Mouse (Mus musculus) stomach, embryonic 14.5 days (tissue): Measurements from ENCODE around the gene Stxbp1. TPM values are rescaled to one million over a fixed set of nuclear protein-coding genes. Genes with fewer than 3 reads are reported as not detected.
"Not testable (repeated sequence)": the region's sequence is repeated elsewhere in the genome, so short reads cannot be mapped to it uniquely, and the experiment has no call there.

Experiments
- ATAC-seq: fragments of 200-750 bp; cut with Nextera tagmentation; 2 replicates; pipeline ENCODE4 v1.8.0; 2017; ENCODE audit warnings: low read depth, moderate TSS enrichment; ENCODE audit not compliant: insufficient number of reproducible peaks, insufficient read depth, low FRiP score
- H3K27ac ChIP-seq: fragments of 300-500 bp; sonication (generic); 2 replicates; pipeline ENCODE4 v1.5.1; 2014; ENCODE audit warnings: mild to moderate bottlenecking, low read length, moderate library complexity, mixed read lengths
- H3K27me3 ChIP-seq: fragments of 300-500 bp; sonication (generic); 2 replicates; pipeline ENCODE4 v1.6.1; 2014; ENCODE audit warnings: low read length, control low read depth, mixed read lengths; ENCODE audit not compliant: control insufficient read depth, insufficient read depth
- H3K36me3 ChIP-seq: fragments of 300-500 bp; sonication (generic); 2 replicates; pipeline ENCODE4 v1.6.1; 2014; ENCODE audit warnings: mild to moderate bottlenecking, control low read depth, low read length, moderate library complexity, mixed read lengths; ENCODE audit not compliant: control insufficient read depth, insufficient read depth
- H3K4me1 ChIP-seq: fragments of 300-500 bp; sonication (generic); 2 replicates; pipeline ENCODE4 v1.6.1; 2014; ENCODE audit warnings: low read length, control low read depth, mixed read lengths; ENCODE audit not compliant: control insufficient read depth, insufficient read depth
- H3K4me2 ChIP-seq: fragments of 300-500 bp; sonication (generic); replicated peaks from 2 replicates; pipeline ENCODE4 v1.6.1; 2014; ENCODE audit warnings: low read depth, low read length, control low read depth
- H3K4me3 ChIP-seq: fragments of 300-500 bp; sonication (generic); 2 replicates; pipeline ENCODE4 v1.5.1; 2014; ENCODE audit warnings: low read depth, low read length, control low read depth
- H3K9ac ChIP-seq: fragments of 300-500 bp; sonication (generic); replicated peaks from 2 replicates; pipeline ENCODE4 v1.6.1; 2014; ENCODE audit warnings: low read depth, mild to moderate bottlenecking, control low read depth, low read length, moderate library complexity, mixed read lengths
- H3K9me3 ChIP-seq: fragments of 300-500 bp; sonication (generic); 2 replicates; pipeline ENCODE4 v1.6.1; 2016; ENCODE audit warnings: low read depth, low read length, control low read depth; ENCODE audit not compliant: control insufficient read depth
- WGBS: fragments of 180-500 bp; shearing (Covaris S2); extraction: QIAGEN DNeasy Blood & Tissue Kit; methylation state at CpG from one replicate; pipeline ENCODE4 v1.1.7; 2014; 5-methylcytosine and 5-hydroxymethylcytosine counted together
- polyA plus RNA-seq: library from polyadenylated mRNA; unstranded; fragments of >200 nt; fragmentation: Nextera tagmentation; extraction: Ambion mirVana; gene quantifications from 2 replicates; pipeline ENCODE4 v1.2.1, GENCODE M21; 2014

The Stxbp1 gene
- polyA plus RNA-seq, 1 experiment from 2014 or later: 23.5 TPM

DNA sequence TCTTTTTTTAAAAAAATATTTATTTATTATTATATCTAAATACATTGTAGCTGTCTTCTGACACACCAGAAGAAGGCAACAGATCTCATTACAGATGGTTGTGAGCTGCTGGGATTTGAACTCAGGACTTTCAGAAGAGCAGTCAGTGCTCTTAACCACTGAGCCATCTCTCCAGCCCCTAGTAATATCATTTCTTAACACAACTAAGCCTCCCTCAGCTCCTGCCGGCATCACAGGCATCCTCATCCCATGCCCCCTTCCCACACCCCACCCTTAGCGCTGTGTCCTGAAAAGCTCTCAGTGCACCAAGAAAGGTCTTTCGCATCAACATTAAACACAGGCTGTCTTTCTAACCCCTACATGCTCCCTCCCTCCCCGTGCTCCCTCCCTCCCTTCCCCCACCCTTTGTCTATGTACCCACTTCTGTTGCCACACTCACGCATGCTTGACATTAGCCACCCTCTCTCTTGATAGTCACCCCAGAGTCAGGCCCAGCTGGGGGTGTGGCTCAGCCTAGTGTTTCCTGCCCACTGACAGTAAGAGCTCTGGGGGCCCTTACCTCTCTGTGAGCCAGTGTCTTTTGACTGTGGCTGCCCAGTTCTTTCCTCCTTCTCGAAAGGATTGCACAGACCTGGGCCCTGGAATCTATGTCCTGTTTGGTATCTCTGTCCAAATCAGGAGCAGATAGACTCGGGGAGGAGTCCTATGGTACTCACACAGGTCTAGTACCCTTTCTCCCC is 8.2 kb upstream of the Stxbp1 start:
- Histone ChIP-seq H3K27me3 (no peaks in the 10 kb centered on the region), H3K4me3 (no peak overlapping the region), H3K9ac (no peak overlapping the region), H3K9me3 (no peaks in the 10 kb centered on the region), H3K4me2 (no peak overlapping the region), H3K4me1 (no peaks in the 10 kb centered on the region), H3K36me3 (no peaks in the 10 kb centered on the region), H3K27ac (no peak overlapping the region)
- no peak for ATAC-seq
- 58% methylated on average over 7 of the region's 7 CpGs for WGBS

DNA sequence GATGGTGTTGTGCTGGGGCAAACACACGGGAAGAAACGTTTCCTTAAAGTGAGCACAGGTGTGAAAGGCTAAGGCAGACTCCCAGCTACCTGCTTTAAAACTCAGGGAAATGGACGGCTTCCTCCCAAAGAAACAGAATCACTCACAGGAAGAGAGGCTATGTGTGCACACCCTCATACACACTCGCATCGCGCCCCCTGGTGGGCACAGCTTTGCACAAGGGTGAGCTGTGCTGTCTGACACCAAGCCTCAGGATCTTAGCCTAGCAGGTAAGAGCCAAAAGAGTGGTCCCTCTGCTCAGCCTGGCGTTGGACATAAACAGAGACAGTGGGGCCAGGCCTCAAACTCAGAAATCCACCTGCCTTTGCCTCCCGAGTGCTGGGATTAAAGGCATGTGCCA is 7.2 kb upstream of the Stxbp1 start:
- H3K4me3 ChIP-seq: no peak overlapping the region
- WGBS: 2% methylated on average over 8 of the region's 8 CpGs
- H3K4me1 ChIP-seq: no peaks in the 10 kb centered on the region
- H3K27ac ChIP-seq: no peak overlapping the region
- H3K4me2 ChIP-seq: no peak overlapping the region
- no peaks in the 10 kb centered on the region for H3K27me3 ChIP-seq
- no peak for ATAC-seq
- H3K9ac ChIP-seq: no peak overlapping the region
- no peaks in the 10 kb centered on the region for H3K36me3 ChIP-seq
- no peaks in the 10 kb centered on the region for H3K9me3 ChIP-seq

DNA sequence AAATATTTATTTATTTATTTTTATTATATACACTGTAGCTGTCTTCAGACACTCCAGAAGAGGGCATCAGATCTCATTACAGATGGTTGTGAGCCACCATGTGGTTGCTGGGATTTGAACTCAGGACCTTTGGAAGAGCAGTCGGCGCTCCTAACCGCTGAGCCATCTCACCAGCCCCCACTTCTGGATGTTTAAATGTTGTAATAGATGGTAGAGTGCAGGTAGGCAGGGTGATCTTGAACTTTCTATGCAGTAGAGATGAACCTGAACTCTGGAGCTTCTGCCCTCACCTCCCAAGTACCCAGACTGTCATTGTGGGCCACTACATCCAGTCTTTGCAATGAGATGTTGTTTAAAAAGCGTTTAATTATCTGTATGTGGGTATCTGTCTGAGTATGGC is 6.7 kb upstream of the Stxbp1 start:
- not testable (repeated sequence) for H3K4me1 ChIP-seq, H3K27me3 ChIP-seq, ATAC-seq, H3K4me3 ChIP-seq, H3K9me3 ChIP-seq, H3K36me3 ChIP-seq, H3K27ac ChIP-seq, H3K4me2 ChIP-seq, H3K9ac ChIP-seq
- 69% methylated on average over 4 of the region's 4 CpGs for WGBS

DNA sequence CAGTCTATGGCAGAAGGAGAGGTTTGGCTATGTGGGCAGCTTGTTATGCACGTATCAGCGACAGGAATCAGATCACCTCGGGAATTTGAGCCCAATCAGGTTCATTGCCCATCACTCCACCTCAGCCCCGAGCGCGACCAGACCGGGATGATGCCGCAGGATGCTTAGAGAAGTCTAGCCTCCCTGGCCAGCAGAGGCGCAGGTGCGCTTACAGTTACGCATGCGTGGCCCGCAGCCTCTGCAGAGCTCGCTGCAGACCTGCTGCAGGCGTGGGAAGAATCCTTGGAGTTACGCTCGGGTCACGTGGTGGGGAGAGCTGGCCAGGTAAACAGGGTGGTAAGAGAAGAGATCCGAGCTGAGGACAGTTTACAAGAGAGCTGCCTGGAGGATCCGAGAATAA is 5.1 kb upstream of the Stxbp1 start:
- H3K27ac ChIP-seq: no peak overlapping the region
- no peaks in the 10 kb centered on the region for H3K36me3 ChIP-seq
- no peak overlapping the region for H3K4me3 ChIP-seq
- H3K4me1 ChIP-seq: no peaks in the 10 kb centered on the region
- no peak for ATAC-seq
- no peaks in the 10 kb centered on the region for H3K9me3 ChIP-seq
- no peaks in the 10 kb centered on the region for H3K27me3 ChIP-seq
- H3K4me2 ChIP-seq: peak overlapping the region; percentile 10; the same call in 1 of the 2 replicates
- no peak overlapping the region; the same call in 1 of the 2 replicates for H3K9ac ChIP-seq
- 1% methylated on average over 20 of the region's 20 CpGs for WGBS

DNA sequence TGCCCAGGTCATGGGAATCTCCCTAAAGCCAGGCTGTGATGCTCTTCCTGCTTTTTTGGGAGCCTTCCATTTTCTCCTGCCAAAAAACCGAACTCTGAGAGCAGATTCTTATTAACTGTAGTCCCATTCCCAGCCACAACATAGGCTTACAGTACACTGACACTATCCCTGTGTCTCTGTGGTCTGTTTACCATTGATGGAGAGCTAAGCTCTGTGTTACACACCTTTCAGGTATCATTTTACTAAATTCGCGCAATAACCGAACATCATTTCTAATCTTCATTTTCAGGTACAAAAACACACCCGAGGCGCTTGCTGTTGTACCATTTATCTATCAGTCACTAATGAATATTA is 400 bp upstream of the Stxbp1 start:
- H3K36me3 ChIP-seq: no peaks in the 10 kb centered on the region
- no peak for ATAC-seq
- WGBS: 47% methylated on average over 6 of the region's 6 CpGs
- 0 out of 2 replicates have a peak overlapping the region, but pooled peaks have one; percentile 72 for H3K4me3 ChIP-seq
- H3K27me3 ChIP-seq: no peaks in the 10 kb centered on the region
- no peak overlapping the region for H3K9ac ChIP-seq
- peak overlapping the region; percentile 91 for H3K4me2 ChIP-seq
- 0 out of 2 replicates have a peak, but pooled peaks cover 3% of the 10 kb centered on the region for H3K4me1 ChIP-seq
- H3K27ac ChIP-seq: no peak overlapping the region
- no peaks in the 10 kb centered on the region for H3K9me3 ChIP-seq

DNA sequence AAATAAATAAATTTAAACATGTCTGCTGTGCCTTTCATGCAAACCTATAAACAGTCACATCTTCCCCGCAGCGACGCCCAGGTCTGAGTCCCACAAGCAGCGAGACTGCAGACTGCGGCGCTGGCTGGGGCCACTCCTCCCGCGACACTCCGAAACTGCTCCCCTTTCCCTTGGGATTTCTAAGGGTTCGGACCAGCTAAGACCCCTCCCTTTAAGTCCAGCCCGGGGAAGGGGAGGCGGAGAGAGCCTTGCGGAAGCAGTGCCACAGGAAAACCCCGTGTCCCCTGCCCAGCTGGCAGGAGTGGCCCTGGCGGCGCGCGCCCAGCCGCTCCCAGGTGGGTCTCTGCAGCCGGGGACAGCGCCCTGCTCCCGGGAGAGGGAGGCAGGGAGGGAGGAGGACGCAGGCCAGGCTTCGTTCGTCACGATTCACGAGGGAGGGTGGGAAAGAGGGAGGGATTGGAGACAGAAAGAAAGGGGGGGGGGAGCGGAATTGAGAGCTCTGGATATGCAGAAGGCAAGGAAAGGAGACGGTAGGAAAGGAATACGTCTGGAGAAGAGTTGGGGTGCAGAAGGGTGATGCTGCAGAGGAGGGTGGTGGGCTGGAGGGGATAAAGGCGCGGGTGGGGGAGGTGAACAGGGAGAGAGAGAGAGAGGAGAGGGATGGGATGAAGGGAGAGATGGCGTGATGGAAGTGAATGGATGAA is 792 bp downstream of the Stxbp1 start:
- Histone ChIP-seq H3K9me3 (no peaks in the 10 kb centered on the region), H3K4me3 (peak overlapping the region; percentile 72), H3K27me3 (no peaks in the 10 kb centered on the region), H3K4me2 (peak overlapping the region; percentile 91), H3K36me3 (no peaks in the 10 kb centered on the region), H3K27ac (peak overlapping the region; percentile 80), H3K9ac (peak overlapping the region; percentile 52), H3K4me1 (0 out of 2 replicates have a peak, but pooled peaks cover 3% of the 10 kb centered on the region)
- ATAC-seq: no peak; the same call in 1 of the 2 replicates
- under 1% methylated on average over 33 of the region's 33 CpGs for WGBS

DNA sequence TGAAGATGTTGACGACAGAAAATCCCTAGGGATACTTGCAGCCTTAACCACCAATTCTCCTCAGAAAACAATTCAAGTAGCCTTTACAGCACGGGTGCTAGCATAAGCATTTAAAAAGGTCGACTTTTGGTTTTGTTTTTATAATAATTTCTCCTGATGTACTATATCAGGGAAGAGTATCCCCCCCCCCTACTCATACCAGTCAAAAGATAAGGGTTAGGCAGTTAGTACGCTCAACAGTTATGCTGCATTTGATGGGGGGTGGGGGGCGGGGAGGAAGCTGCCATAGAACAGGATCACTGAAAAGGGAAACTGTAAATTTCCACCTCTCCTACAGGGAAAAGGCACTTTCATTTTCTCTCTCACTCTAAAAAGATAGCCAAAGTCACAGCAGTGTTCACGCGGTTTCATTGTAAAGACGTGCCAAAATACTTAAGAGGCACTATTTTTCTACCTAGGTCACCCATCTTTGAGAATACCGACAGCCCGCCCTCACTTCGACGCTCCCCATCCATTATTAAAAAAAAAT is 1.4 kb downstream of the Stxbp1 start:
- peak overlapping the region; percentile 50; the same call in 1 of the 2 replicates for H3K9ac ChIP-seq
- no peaks in the 10 kb centered on the region for H3K36me3 ChIP-seq
- H3K4me1 ChIP-seq: 0 out of 2 replicates have a peak, but pooled peaks cover 3% of the 10 kb centered on the region
- H3K9me3 ChIP-seq: no peaks in the 10 kb centered on the region
- no peak for ATAC-seq
- peak overlapping the region; percentile 72 for H3K4me3 ChIP-seq
- no peaks in the 10 kb centered on the region for H3K27me3 ChIP-seq
- peak overlapping the region; percentile 80; the same call in 1 of the 2 replicates for H3K27ac ChIP-seq
- peak overlapping the region; percentile 91 for H3K4me2 ChIP-seq
- 7% methylated on average over 12 of the region's 12 CpGs for WGBS

DNA sequence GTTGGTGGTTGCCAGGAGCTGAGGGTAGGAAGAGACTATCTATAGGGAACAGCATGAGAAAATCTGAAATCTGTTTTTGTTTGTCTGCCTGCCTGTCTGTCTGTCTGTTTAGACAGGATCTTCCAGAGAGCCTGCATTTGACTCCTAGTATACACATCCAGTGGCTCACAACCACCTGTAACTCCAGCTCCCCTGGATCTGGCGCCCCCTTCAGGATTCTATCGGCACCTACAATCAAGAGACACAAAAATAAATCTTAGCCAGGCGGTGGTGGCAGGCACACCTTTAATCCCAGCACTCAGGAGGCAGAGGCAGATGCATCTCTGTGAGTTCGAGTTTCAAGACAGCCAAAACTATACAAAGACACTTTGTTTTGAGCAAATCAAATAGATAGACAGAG is 4.5 kb downstream of the Stxbp1 start:
- Histone ChIP-seq H3K27ac (no peak overlapping the region), H3K4me1 (0 out of 2 replicates have a peak, but pooled peaks cover 3% of the 10 kb centered on the region), H3K27me3 (no peaks in the 10 kb centered on the region), H3K9me3 (no peaks in the 10 kb centered on the region), H3K36me3 (no peaks in the 10 kb centered on the region), H3K4me2 (no peak overlapping the region), H3K9ac (no peak overlapping the region), H3K4me3 (no peak overlapping the region)
- ATAC-seq: no peak
- 42% methylated on average over 4 of the region's 4 CpGs for WGBS
